Mouse (Mus musculus) left cerebral cortex, postnatal 25 days (tissue): ENCODE results near the gene Pald1. TPM values are rescaled to one million over a fixed set of nuclear protein-coding genes. Genes with fewer than 3 reads are reported as not detected.

Experiments
- DNase-seq, 2 experiments: peaks; one replicate each; pipeline ENCODE4 v3.0.0; 2022; ENCODE audit warnings: low spot score in 2 of 2, mixed read lengths in 1 of 2
- intact Hi-C: fragments of 180-260 bp; cut with DNase I; formaldehyde crosslinking; loops from one replicate; pipeline ENCODE4 v1.15.1; 2025
- total RNA-seq, 2 experiments: library from RNA; stranded (reverse); gene quantifications; 2 replicates each; pipeline ENCODE4 v1.2.3; 2021

Gene Pald1
- total RNA-seq, 2 experiments from 2014 or later = 9.0 to 10.2 TPM

GRCm38 (mm10) chr10:61341557-61341956 is 41.8 kb downstream of the Pald1 start:
- intact Hi-C loops = loop anchor here (1.0 to 2.0 kb wide), 2 partner anchors 58 to 315 kb away; no protein-coding TSS in a partner anchor
- DNase-seq = peak; percentile 71 to 75

DNA sequence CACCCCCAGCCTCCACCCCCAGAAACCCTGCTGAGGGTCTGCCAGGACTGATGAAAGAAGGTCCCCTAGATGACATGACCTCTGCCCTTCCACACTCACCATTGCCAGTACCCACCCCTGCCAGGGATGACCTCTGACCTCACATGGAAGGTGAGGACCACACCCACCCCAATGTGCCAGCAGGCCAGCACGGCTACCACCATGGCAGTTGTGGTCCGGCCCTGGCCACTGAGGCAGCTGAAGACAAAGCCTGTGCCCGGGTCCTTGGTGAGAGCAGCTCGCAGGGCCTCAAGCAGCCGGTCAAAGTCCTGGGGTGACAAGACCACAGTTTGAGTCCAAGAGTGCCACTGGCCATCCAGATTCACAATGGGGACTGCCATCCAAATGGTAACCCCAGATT is 42.3 kb downstream of the Pald1 start:
- DNase-seq = no peak
- intact Hi-C loops = loop anchor here (1.0 to 2.0 kb wide), 2 partner anchors 58 to 316 kb away; no protein-coding TSS in a partner anchor

- no peak for DNase-seq
- intact Hi-C loops = loop anchor here (2.0 kb wide), 1 partner anchor 317 kb away; no protein-coding TSS in a partner anchor
Measured at GRCm38 (mm10) chr10:61340247-61340646, 43.1 kb downstream of the Pald1 start.

GRCm38 (mm10) chr10:61339216-61339615 is 44.1 kb downstream of the Pald1 start:
- no peak for DNase-seq
- intact Hi-C loops = no loop called here

- peak in 1 of 2 experiments; percentile 46 for DNase-seq
- intact Hi-C loops = loop anchor here (2.0 kb wide), 1 partner anchor 61 kb away; no protein-coding TSS in a partner anchor
Measured at GRCm38 (mm10) chr10:61337665-61338064, 45.7 kb downstream of the Pald1 start.

GRCm38 (mm10) chr10:61336592-61336991 is 46.7 kb downstream of the Pald1 start:
- DNase-seq = no peak
- intact Hi-C loops = loop anchor here (1.0 to 2.0 kb wide), 2 partner anchors 60 to 137 kb away; no protein-coding TSS in a partner anchor

GRCm38 (mm10) chr10:61336137-61336536 is 47.2 kb downstream of the Pald1 start:
- peak; percentile 77 to 78 for DNase-seq
- intact Hi-C loops = loop anchor here (1.0 to 2.0 kb wide), 2 partner anchors 59 to 137 kb away; no protein-coding TSS in a partner anchor

DNA sequence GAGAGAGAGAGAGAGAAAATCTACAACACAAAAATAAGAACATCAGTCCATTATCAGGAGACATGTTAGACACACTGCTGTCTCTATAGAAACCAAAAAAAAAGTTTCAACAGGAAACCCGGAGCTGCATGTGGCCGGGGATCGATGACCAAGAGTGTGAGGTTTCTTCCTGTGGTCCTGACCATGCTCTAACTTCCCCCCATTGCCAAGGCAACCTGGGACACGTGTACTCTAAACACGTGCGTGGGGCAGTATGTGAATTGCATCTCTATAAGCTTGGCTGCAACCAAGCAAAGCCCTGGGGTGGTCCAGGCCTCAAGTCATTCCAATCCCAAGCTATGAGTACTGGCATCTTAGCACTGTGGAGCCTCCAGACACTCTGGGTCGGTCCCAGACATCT is 48.8 kb downstream of the Pald1 start:
- DNase-seq = no peak

DNA sequence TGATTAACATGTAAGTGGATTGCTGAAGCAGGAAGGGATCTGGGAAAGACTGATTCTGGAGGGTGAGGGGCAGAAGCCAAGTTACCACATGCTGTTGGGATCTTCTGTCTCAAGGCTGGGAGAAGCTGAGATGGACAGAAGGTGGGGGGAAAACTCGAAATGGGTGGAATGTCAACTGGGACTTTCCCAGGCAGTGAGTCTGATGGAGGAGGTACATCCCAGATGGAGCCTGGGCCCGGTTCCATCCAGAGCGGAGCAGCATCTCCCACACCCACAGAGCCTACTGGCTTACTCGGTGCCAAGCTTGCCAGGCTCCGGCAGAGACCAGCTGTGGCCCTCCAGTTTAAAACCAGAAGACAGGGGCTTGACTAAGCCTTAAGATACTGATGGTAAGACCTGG is 52.3 kb downstream of the Pald1 start:
- DNase-seq = peak; percentile 72 to 92
- intact Hi-C loops = loop anchor here (1.0 kb wide), 1 partner anchor 85 kb away; no protein-coding TSS in a partner anchor

More for the DNA sequence above, 48.8 kb downstream of the Pald1 start:
- intact Hi-C loops = no loop called here

DNA sequence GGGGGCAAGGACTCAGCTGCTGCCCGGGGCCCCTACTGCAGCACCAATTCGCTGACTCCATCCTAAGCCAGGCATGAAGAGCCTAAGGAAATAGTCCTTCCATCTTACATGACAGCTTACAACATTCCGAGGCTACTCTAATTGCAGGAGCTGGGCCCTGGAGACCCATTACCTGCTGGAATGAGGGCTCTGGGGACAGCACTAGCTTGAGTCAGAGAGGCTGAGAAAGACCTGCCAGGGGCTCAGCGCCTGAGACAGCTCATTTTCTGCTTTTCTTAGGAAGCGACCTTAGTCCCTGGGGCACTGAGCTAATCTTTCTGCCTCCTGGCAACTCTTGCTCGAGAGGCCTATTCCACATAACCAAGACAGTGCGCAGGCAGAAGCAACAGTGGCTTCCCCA is 54.4 kb downstream of the Pald1 start:
- intact Hi-C loops = no loop called here
- no peak for DNase-seq

- intact Hi-C loops = no loop called here
- DNase-seq = no peak
Measured at GRCm38 (mm10) chr10:61327545-61327944, 55.8 kb downstream of the Pald1 start.

- intact Hi-C loops = no loop called here
- no peak for DNase-seq
Measured at GRCm38 (mm10) chr10:61325782-61326328, 57.5 kb downstream of the Pald1 start.

DNA sequence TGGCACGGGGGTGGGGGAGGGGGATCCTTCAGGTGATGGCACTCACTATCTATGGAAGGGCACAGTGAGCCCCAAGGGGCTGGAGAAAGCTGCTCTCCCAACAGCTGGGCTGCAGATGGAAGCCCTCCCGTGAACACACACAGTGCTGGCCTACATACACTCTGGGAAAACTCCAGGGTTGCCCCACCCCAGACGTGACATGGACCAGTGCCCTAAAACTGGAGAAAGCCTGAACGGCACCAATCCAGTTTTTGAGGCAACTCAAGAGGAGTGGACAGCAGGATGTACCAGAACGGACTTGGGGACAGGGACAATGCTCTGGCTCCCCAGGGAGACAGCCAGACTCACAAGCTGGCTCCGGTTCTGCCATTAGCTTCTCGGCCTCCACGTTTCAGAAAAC is 58.6 kb downstream of the Pald1 start:
- DNase-seq = no peak
- intact Hi-C loops = no loop called here

- intact Hi-C loops = no loop called here
- no peak for DNase-seq
Measured at GRCm38 (mm10) chr10:61318527-61318926, 64.8 kb downstream of the Pald1 start.

GRCm38 (mm10) chr10:61315324-61315880 is 67.9 kb downstream of the Pald1 start:
- no peak for DNase-seq
- intact Hi-C loops = no loop called here

DNA sequence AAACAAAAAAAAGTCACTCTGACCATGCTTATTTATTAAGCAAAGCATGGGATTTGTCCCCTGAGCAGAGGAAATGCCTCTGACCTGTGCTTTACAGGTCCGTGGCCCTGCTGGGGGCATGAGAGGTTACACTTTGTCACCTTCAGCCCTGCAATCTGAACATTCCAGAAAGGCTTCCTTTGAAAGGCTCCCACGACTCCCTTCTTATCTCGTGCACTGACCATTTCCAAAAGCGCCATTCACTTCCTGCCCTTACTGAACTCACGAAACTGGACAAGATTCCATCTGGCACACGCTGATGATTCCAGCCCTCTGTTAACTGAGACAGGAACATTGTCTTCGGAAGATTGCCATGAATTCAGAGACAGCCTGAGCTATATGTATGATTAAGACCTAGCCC is 69.6 kb downstream of the Pald1 start:
- intact Hi-C loops = no loop called here
- DNase-seq = no peak

- DNase-seq = no peak
- intact Hi-C loops = no loop called here
Measured at GRCm38 (mm10) chr10:61312754-61313153, 70.6 kb downstream of the Pald1 start.

GRCm38 (mm10) chr10:61312159-61312558 is 71.2 kb downstream of the Pald1 start:
- intact Hi-C loops = no loop called here
- no peak for DNase-seq

GRCm38 (mm10) chr10:61308706-61309320 is 74.5 kb downstream of the Pald1 start:
- DNase-seq = no peak
- intact Hi-C loops = no loop called here

- no peak for DNase-seq
- intact Hi-C loops = no loop called here
Measured at GRCm38 (mm10) chr10:61305928-61306590, 77.3 kb downstream of the Pald1 start.
